Mouse (Mus musculus) E14TG2a.4 (cell line): ENCODE measurements around the gene Eya4.

ENCODE experiments used
- H3K27me3 ChIP-seq: 2 replicates; pipeline ENCODE4 v1.6.1; 2014; ENCODE audit warnings: low read length, control low read depth; ENCODE audit not compliant: insufficient read depth
- H3K36me3 ChIP-seq: 2 replicates; pipeline ENCODE4 v1.6.1; 2014; ENCODE audit warnings: low read length, control low read depth; ENCODE audit not compliant: insufficient read depth
- H3K4me1 ChIP-seq: replicated peaks from 2 replicates; pipeline ENCODE4 v1.6.1; 2014; ENCODE audit warnings: low read depth, low read length, control low read depth
- H3K4me3 ChIP-seq: replicated peaks from 2 replicates; pipeline ENCODE4 v1.5.1; 2014; ENCODE audit warnings: mild to moderate bottlenecking, low read length
- H3K9me3 ChIP-seq: 2 replicates; pipeline ENCODE4 v1.6.1; 2014; ENCODE audit warnings: low read length, control low read depth
- CTCF ChIP-seq: conservative IDR thresholded peaks from 2 replicates; pipeline ENCODE4 v1.5.1; 2014; ENCODE audit warnings: low read length
- NANOG ChIP-seq: IDR thresholded peaks from 2 replicates; pipeline ENCODE4 v1.6.1; 2014; ENCODE audit warnings: borderline replicate concordance, low read length, mixed read lengths
- POU5F1 ChIP-seq: IDR thresholded peaks from 2 replicates; pipeline ENCODE4 v1.6.1; 2014; ENCODE audit warnings: low read length, borderline replicate concordance

The Eya4 gene

DNA sequence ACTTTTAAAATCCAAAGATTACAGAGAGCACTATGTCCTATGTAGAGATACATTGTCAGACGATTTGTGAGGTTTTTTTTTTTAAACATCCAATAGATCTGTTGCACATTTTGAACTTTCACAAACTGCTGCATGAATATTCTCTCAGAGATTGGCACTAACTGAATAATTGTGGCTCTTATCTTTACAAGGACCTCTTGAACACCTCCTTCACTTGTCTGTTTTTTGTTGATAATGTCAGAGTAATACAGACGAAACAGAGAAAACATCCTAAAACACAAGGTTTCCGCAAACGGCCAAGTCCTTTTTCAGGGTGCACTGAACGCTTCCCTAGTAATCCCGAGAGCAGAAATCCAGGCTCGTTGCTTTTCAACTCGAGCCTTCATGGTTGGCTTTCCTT, 234.5 kb downstream of the Eya4 start:
- Histone ChIP-seq H3K4me3 (no peak overlapping the region), H3K27me3 (no peaks in the 10 kb centered on the region), H3K36me3 (no peaks in the 10 kb centered on the region), H3K4me1 (no peaks in the 10 kb centered on the region), H3K9me3 (no peaks in the 10 kb centered on the region)
- TF ChIP-seq CTCF, result no peak
- TF ChIP-seq NANOG, result no peak
- TF ChIP-seq POU5F1, result no peak

DNA sequence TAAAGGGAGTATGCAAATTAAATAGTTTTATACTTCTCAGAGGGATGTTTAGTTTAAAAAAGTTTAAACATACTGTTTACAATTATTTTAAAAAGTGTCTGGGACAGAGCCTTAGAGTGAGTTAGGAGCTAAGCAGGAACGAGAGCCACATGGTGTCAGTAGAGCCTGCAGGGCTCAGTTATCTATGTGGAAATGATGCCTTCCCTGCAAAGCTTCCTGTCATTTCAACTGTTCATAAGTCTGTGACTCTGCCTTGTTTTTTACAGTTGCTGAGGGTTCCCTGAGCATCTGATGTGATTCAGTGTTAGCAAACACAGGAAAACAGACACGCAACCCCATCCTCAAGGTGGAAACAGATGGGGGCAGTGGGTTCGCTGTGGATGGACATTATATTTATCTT, 235.3 kb downstream of the Eya4 start:
- Histone ChIP-seq H3K36me3 (no peaks in the 10 kb centered on the region), H3K9me3 (no peaks in the 10 kb centered on the region), H3K27me3 (no peaks in the 10 kb centered on the region), H3K4me1 (no peaks in the 10 kb centered on the region), H3K4me3 (no peak overlapping the region)
- TF ChIP-seq NANOG (no peak), CTCF (no peak), POU5F1 (no peak)

DNA sequence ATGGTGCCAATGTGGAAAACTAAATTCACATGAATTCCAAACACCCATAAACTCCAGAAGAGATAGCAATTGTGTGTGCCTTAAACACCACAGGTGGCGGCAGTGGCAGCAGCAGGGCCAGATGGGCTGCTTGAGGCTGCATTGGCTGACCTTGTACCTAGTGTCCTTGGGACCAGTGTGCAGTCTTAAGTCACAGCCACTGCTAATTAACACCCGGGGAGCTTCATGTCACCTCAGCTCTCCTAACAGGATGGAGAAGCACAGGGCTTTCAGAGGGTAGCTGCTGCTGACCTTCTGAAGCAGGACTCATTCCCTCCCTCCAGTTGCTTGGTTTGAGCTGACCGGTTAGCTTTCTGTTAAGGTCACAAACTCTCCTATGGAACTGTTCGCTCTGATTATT, 242.5 kb downstream of the Eya4 start:
- no peak for TF ChIP-seq POU5F1
- TF ChIP-seq CTCF, result no peak
- no peak for TF ChIP-seq NANOG
- no peaks in the 10 kb centered on the region for H3K27me3 ChIP-seq
- no peaks in the 10 kb centered on the region for H3K36me3 ChIP-seq
- no peak overlapping the region for H3K4me3 ChIP-seq
- H3K4me1 ChIP-seq, result no peaks in the 10 kb centered on the region
- no peaks in the 10 kb centered on the region for H3K9me3 ChIP-seq

DNA sequence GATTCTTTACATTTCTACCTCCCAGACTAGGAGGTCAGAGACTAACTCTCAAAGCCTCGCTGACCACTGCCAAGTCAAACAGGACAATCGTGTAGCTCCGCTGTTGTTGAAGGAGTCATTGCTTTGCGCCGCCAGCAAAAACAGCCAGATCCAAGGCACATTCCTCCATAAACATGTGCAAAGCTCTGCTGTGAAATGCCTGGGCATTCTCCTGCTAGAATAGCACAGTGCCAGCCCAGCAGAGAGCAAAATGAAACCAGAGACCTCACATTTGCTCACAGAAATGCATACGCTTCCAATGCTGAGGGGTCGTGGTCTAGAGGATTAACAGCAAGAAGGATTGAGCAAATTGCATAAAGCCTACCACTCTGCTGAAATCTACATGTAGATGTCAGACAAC, 258.1 kb downstream of the Eya4 start:
- TF ChIP-seq CTCF (no peak), POU5F1 (no peak), NANOG (no peak)
- Histone ChIP-seq H3K9me3 (no peaks in the 10 kb centered on the region), H3K4me1 (no peaks in the 10 kb centered on the region), H3K27me3 (no peaks in the 10 kb centered on the region; the same call in 1 of the 2 replicates), H3K36me3 (no peaks in the 10 kb centered on the region), H3K4me3 (no peak overlapping the region)

DNA sequence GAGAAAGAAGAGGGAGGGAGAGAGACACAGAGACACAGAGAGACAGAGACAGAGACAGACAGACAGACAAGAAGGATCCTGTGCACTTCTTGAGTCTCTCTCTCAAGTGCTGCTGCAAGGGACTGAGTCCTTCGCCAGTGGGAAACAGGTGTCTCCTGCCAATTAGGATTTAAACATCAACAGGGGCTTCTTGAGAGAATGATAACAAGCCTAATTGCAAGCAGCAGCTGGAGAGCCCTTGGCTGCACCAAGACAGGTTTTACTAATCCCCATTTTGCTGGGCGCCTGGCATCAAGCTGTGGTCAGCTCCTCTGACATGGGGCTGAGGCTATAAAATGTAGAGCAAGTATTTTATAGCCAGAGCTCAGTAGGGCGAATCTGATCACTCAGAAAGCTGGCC, 259.0 kb downstream of the Eya4 start:
- H3K4me3 ChIP-seq, result no peak overlapping the region
- no peaks in the 10 kb centered on the region for H3K9me3 ChIP-seq
- H3K27me3 ChIP-seq, result no peaks in the 10 kb centered on the region; the same call in 1 of the 2 replicates
- TF ChIP-seq CTCF (no peak), NANOG (no peak), POU5F1 (no peak)
- no peaks in the 10 kb centered on the region for H3K36me3 ChIP-seq
- no peaks in the 10 kb centered on the region for H3K4me1 ChIP-seq

DNA sequence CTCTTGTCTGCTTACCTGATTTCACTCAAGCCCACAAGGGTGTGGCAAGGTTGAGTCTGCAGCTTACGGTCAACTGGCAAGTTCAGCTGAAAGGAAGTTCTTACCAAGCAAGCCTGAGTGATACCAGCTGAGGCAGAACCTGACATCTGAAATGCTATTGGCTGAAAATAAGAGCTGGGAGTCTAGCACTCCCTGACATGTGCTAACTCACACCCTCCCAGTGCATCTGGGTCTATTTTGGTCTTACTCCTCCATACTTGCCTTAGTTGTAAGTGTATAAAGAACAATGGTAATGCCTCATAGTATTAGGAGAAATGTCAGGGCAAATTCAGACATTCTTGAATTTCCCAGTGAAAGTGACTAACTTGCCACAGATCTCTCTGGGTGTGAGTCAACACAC, 260.3 kb downstream of the Eya4 start:
- H3K4me1 ChIP-seq, result no peaks in the 10 kb centered on the region
- no peaks in the 10 kb centered on the region for H3K9me3 ChIP-seq
- H3K4me3 ChIP-seq, result no peak overlapping the region
- TF ChIP-seq CTCF, result no peak
- no peak for TF ChIP-seq NANOG
- TF ChIP-seq POU5F1, result no peak
- no peaks in the 10 kb centered on the region; the same call in 1 of the 2 replicates for H3K27me3 ChIP-seq
- no peaks in the 10 kb centered on the region for H3K36me3 ChIP-seq

DNA sequence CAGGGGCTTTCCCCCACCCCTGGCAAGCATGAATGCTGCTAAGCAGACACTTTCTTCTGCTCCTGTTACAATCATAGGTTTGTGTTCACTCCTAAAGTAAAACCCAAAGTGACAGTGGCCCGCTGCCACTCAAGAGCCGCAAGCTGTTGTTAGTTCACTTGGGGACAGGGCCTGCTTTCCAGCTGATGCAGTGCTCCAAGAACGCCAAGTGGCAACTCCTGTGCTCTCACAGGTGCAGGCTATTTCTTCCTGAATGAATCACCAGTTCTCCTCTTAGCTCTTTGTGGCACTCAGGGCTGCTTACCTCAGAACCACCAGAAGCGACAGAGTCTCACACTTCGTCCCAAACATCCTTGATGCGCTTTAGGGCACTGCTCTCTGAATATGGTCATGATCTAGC, 261.3 kb downstream of the Eya4 start:
- no peaks in the 10 kb centered on the region for H3K9me3 ChIP-seq
- H3K36me3 ChIP-seq, result no peaks in the 10 kb centered on the region
- H3K27me3 ChIP-seq, result no peaks in the 10 kb centered on the region; the same call in 1 of the 2 replicates
- TF ChIP-seq NANOG (no peak), POU5F1 (no peak), CTCF (no peak)
- H3K4me1 ChIP-seq, result no peaks in the 10 kb centered on the region
- H3K4me3 ChIP-seq, result no peak overlapping the region

DNA sequence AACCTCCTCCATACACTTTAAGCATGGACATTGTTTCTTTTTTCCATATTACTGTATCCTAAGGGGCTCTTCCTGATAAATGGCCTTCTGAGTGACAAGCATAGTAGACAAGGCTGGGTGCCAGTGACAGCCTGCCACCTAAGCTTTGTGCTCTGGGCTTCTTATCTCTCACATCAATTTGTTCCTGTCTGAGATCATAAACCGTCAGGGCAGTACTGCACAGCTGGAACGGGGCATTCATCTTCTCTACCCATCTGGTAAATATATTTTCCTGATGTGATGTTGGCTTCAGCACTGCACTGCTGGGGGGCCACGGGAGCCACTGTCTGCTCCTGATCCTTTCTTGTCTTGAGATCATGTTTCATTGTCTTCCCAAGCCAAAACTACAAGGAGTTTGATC, 261.8 kb downstream of the Eya4 start:
- Histone ChIP-seq H3K4me1 (no peaks in the 10 kb centered on the region), H3K4me3 (no peak overlapping the region), H3K27me3 (no peaks in the 10 kb centered on the region; the same call in 1 of the 2 replicates), H3K9me3 (no peaks in the 10 kb centered on the region), H3K36me3 (no peaks in the 10 kb centered on the region)
- TF ChIP-seq POU5F1 (no peak), CTCF (no peak), NANOG (no peak)

DNA sequence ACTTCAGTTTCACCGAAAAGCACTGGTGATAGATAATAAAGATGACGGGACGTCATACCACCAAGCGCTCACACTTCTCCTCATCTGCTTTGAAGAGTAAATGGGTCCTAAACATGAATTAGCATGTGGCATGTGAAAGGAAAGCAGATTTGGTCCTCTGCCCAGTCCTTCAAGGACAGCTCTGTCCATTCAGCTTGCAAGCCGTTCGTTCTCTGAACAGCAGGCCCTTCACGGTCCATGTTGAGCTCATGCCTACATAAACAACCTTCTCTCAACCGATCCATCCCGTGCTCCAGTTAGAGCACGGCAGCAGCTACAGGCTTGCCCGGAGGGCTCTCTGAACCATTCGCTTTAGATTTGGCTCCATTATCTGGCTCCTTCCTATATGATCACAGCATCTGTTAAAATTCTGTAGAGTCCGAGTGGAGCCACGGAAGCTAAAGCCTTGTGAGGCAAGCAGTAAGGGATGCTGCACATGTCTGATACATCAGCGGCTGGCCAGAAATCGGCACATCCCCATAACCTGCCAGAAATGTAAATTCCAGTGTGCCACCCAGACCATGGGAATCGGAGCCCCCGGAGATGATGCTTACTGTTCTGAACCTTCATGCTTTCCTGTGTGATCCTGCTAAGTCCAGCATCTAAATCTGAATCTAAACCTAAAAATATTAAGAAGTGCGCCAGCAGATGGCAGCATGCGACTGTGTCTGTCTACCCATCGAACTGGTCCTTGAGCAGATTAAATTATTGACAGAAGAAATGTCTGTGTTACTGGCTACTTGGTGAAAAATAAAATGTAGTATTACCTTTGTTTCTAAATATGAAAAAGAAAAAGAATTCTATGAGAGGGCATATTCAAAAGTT, 264.0 kb downstream of the Eya4 start:
- Histone ChIP-seq H3K27me3 (no peaks in the 10 kb centered on the region), H3K9me3 (no peaks in the 10 kb centered on the region), H3K36me3 (no peaks in the 10 kb centered on the region), H3K4me1 (no peaks in the 10 kb centered on the region), H3K4me3 (no peak overlapping the region)
- no peak for TF ChIP-seq NANOG
- TF ChIP-seq POU5F1, result no peak
- TF ChIP-seq CTCF, result peak; percentile 22
